Mouse (Mus musculus) hindbrain, embryonic 12.5 days (tissue): ENCODE data around the gene Slc9a2. TPM values are rescaled to one million over a fixed set of nuclear protein-coding genes. Genes with fewer than 3 reads are reported as not detected.
A peak's percentile ranks its signal among the peaks of the same experiment; 100 is the strongest.

Source experiments
- ATAC-seq: fragments of 200-750 bp; cut with Nextera tagmentation; 2 replicates; pipeline ENCODE4 v1.8.0; 2017; ENCODE audit warnings: moderate TSS enrichment; ENCODE audit not compliant: low FRiP score
- H3K27ac ChIP-seq: fragments of 300-500 bp; sonication (generic); 2 replicates; pipeline ENCODE4 v1.5.1; 2016; ENCODE audit warnings: mild to moderate bottlenecking
- H3K27me3 ChIP-seq: fragments of 300-500 bp; sonication (generic); 2 replicates; pipeline ENCODE4 v1.6.1; 2016; ENCODE audit warnings: mild to moderate bottlenecking
- H3K36me3 ChIP-seq: fragments of 300-500 bp; sonication (generic); 2 replicates; pipeline ENCODE4 v1.6.1; 2016; ENCODE audit warnings: mild to moderate bottlenecking
- H3K4me1 ChIP-seq: fragments of 300-500 bp; sonication (generic); 2 replicates; pipeline ENCODE4 v1.6.1; 2016
- H3K4me2 ChIP-seq: fragments of 300-500 bp; sonication (generic); replicated peaks from 2 replicates; pipeline ENCODE4 v1.6.1; 2016; ENCODE audit warnings: mild to moderate bottlenecking
- H3K4me3 ChIP-seq: fragments of 300-500 bp; sonication (generic); 2 replicates; pipeline ENCODE4 v1.5.1; 2016; ENCODE audit warnings: mild to moderate bottlenecking
- H3K9ac ChIP-seq: fragments of 300-500 bp; sonication (generic); 2 replicates; pipeline ENCODE4 v1.6.1; 2016; ENCODE audit warnings: mild to moderate bottlenecking, moderate library complexity
- H3K9me3 ChIP-seq: fragments of 300-500 bp; sonication (generic); replicated peaks from 2 replicates; pipeline ENCODE4 v1.6.1; 2016; ENCODE audit warnings: mild to moderate bottlenecking
- WGBS: fragments of 180-500 bp; shearing (Covaris S2); methylation state at CpG from one replicate; pipeline ENCODE4 v1.1.7; 2016; 5-methylcytosine and 5-hydroxymethylcytosine counted together
- polyA plus RNA-seq: library from polyadenylated mRNA; unstranded; fragments of >200 nt; fragmentation: Nextera tagmentation; extraction: Ambion mirVana; gene quantifications from 2 replicates; pipeline ENCODE4 v1.2.1, GENCODE M21; 2016

Gene Slc9a2
- 0.13 and 0.16 TPM in 2 replicates for polyA plus RNA-seq

GRCm38 (mm10) chr1:40680067-40680867 lies at the start of gene Slc9a2:
Gene Slc9a2, plus strand, starts transcription at chr1:40680574.
- H3K36me3 ChIP-seq, result no peaks in the 10 kb centered on the region
- peak within 1 kb of the TSS; percentile 69 for H3K9ac ChIP-seq
- peak within 1 kb of the TSS; percentile 100 for H3K4me2 ChIP-seq
- peaks cover 64% of the 10 kb centered on the region for H3K27me3 ChIP-seq
- no peak within 1 kb of the TSS for H3K27ac ChIP-seq
- no peak for ATAC-seq
- H3K9me3 ChIP-seq, result no peaks in the 10 kb centered on the region
- peak within 1 kb of the TSS; percentile 72 for H3K4me3 ChIP-seq
- peaks cover 18% of the 10 kb centered on the region for H3K4me1 ChIP-seq
- WGBS, result 3% methylated on average over 25 of the region's 25 CpGs

- WGBS, result 53% methylated on average over 2 of the region's 2 CpGs
- no peak overlapping the region for H3K27ac ChIP-seq
- ATAC-seq, result no peak
- H3K4me3 ChIP-seq, result no peak overlapping the region
- H3K9me3 ChIP-seq, result no peaks in the 10 kb centered on the region
- H3K4me2 ChIP-seq, result no peak overlapping the region
- no peaks in the 10 kb centered on the region for H3K36me3 ChIP-seq
- H3K4me1 ChIP-seq, result peaks cover 9% of the 10 kb centered on the region
- H3K9ac ChIP-seq, result no peak overlapping the region
- no peaks in the 10 kb centered on the region for H3K27me3 ChIP-seq
These were observed 47.8 kb upstream of the Slc9a2 start for GRCm38 (mm10) chr1:40632407-40633062.

GRCm38 (mm10) chr1:40634608-40635007 lies 45.8 kb upstream of the Slc9a2 start:
- Histone ChIP-seq H3K27ac (0 out of 2 replicates have a peak overlapping the region, but pooled peaks have one; percentile 23), H3K9me3 (no peaks in the 10 kb centered on the region)
- ATAC-seq, result no peak

GRCm38 (mm10) chr1:40648234-40648633 lies 32.1 kb upstream of the Slc9a2 start:
- H3K4me3 ChIP-seq, result no peak overlapping the region
- H3K9me3 ChIP-seq, result no peaks in the 10 kb centered on the region
- no peak overlapping the region for H3K4me2 ChIP-seq
- no peak for ATAC-seq
- no peak overlapping the region for H3K9ac ChIP-seq
- H3K27me3 ChIP-seq, result no peaks in the 10 kb centered on the region
- no peaks in the 10 kb centered on the region for H3K36me3 ChIP-seq
- 72% methylated on average over 2 of the region's 2 CpGs for WGBS
- H3K4me1 ChIP-seq, result no peaks in the 10 kb centered on the region
- H3K27ac ChIP-seq, result no peak overlapping the region

More at GRCm38 (mm10) chr1:40634608-40635007, 45.8 kb upstream of the Slc9a2 start:
- Histone ChIP-seq H3K9ac (no peak overlapping the region), H3K4me3 (no peak overlapping the region), H3K27me3 (no peaks in the 10 kb centered on the region), H3K36me3 (no peaks in the 10 kb centered on the region), H3K4me2 (no peak overlapping the region), H3K4me1 (peaks cover 9% of the 10 kb centered on the region)
- 60% methylated on average over 4 of the region's 4 CpGs for WGBS

GRCm38 (mm10) chr1:40650803-40651497 lies 29.4 kb upstream of the Slc9a2 start:
- Histone ChIP-seq H3K4me2 (no peak overlapping the region), H3K4me1 (no peaks in the 10 kb centered on the region), H3K9me3 (no peaks in the 10 kb centered on the region), H3K36me3 (no peaks in the 10 kb centered on the region), H3K9ac (no peak overlapping the region), H3K27me3 (no peaks in the 10 kb centered on the region), H3K27ac (no peak overlapping the region), H3K4me3 (no peak overlapping the region)
- 76% methylated on average over 6 of the region's 6 CpGs for WGBS
- no peak for ATAC-seq

- H3K4me3 ChIP-seq, result no peak overlapping the region
- 84% methylated on average over 4 of the region's 4 CpGs for WGBS
- H3K4me1 ChIP-seq, result no peaks in the 10 kb centered on the region
- H3K4me2 ChIP-seq, result no peak overlapping the region
- no peak overlapping the region for H3K9ac ChIP-seq
- no peaks in the 10 kb centered on the region for H3K36me3 ChIP-seq
- no peaks in the 10 kb centered on the region for H3K9me3 ChIP-seq
- H3K27ac ChIP-seq, result no peak overlapping the region
- no peaks in the 10 kb centered on the region for H3K27me3 ChIP-seq
- ATAC-seq, result no peak
These were observed 23.3 kb upstream of the Slc9a2 start for GRCm38 (mm10) chr1:40657035-40657434.

- Histone ChIP-seq H3K4me3 (no peak overlapping the region), H3K27ac (no peak overlapping the region), H3K27me3 (no peaks in the 10 kb centered on the region), H3K36me3 (no peaks in the 10 kb centered on the region), H3K9me3 (no peaks in the 10 kb centered on the region), H3K9ac (no peak overlapping the region), H3K4me1 (no peaks in the 10 kb centered on the region), H3K4me2 (no peak overlapping the region)
- no peak for ATAC-seq
- 46% methylated on average over 8 of the region's 8 CpGs for WGBS
These were observed 22.3 kb upstream of the Slc9a2 start for GRCm38 (mm10) chr1:40657978-40658496.

GRCm38 (mm10) chr1:40659017-40659416 lies 21.4 kb upstream of the Slc9a2 start:
- no peak overlapping the region for H3K27ac ChIP-seq
- no peak for ATAC-seq
- no peaks in the 10 kb centered on the region for H3K27me3 ChIP-seq
- no peaks in the 10 kb centered on the region for H3K9me3 ChIP-seq
- no peak overlapping the region for H3K9ac ChIP-seq
- H3K4me3 ChIP-seq, result no peak overlapping the region
- H3K36me3 ChIP-seq, result no peaks in the 10 kb centered on the region
- H3K4me1 ChIP-seq, result no peaks in the 10 kb centered on the region
- 65% methylated on average over 12 of the region's 12 CpGs for WGBS
- H3K4me2 ChIP-seq, result no peak overlapping the region

GRCm38 (mm10) chr1:40659496-40659895 lies 20.9 kb upstream of the Slc9a2 start:
- Histone ChIP-seq H3K9me3 (no peaks in the 10 kb centered on the region), H3K27ac (no peak overlapping the region), H3K4me2 (no peak overlapping the region), H3K4me3 (no peak overlapping the region), H3K36me3 (no peaks in the 10 kb centered on the region), H3K9ac (no peak overlapping the region), H3K27me3 (no peaks in the 10 kb centered on the region), H3K4me1 (no peaks in the 10 kb centered on the region)
- ATAC-seq, result no peak
- 62% methylated on average over 9 of the region's 9 CpGs for WGBS

- H3K36me3 ChIP-seq, result no peaks in the 10 kb centered on the region
- H3K4me3 ChIP-seq, result no peak overlapping the region
- H3K27me3 ChIP-seq, result no peaks in the 10 kb centered on the region
- H3K4me1 ChIP-seq, result no peaks in the 10 kb centered on the region
- no peaks in the 10 kb centered on the region for H3K9me3 ChIP-seq
- H3K9ac ChIP-seq, result no peak overlapping the region
- H3K4me2 ChIP-seq, result no peak overlapping the region
- 89% methylated on average over 6 of the region's 6 CpGs for WGBS
- H3K27ac ChIP-seq, result no peak overlapping the region
- ATAC-seq, result no peak
These were observed 19.5 kb upstream of the Slc9a2 start for GRCm38 (mm10) chr1:40660838-40661237.

GRCm38 (mm10) chr1:40665401-40666370 lies 14.7 kb upstream of the Slc9a2 start:
- H3K36me3 ChIP-seq, result no peaks in the 10 kb centered on the region
- no peak overlapping the region for H3K9ac ChIP-seq
- 43% methylated on average over 12 of the region's 12 CpGs for WGBS
- no peaks in the 10 kb centered on the region for H3K9me3 ChIP-seq
- ATAC-seq, result no peak
- H3K27me3 ChIP-seq, result no peaks in the 10 kb centered on the region
- H3K4me3 ChIP-seq, result no peak overlapping the region
- H3K27ac ChIP-seq, result no peak overlapping the region
- no peaks in the 10 kb centered on the region for H3K4me1 ChIP-seq
- H3K4me2 ChIP-seq, result no peak overlapping the region
